Mouse (Mus musculus) liver, adult 2 months (tissue): ENCODE data around the gene Nrip1. TPM values are rescaled to one million over a fixed set of nuclear protein-coding genes. Genes with fewer than 3 reads are reported as not detected.
"Not testable (repeated sequence)": the region's sequence is repeated elsewhere in the genome, so short reads cannot be mapped to it uniquely, and the experiment has no call there.

ENCODE experiments used
- DNase-seq: peaks from one replicate; pipeline ENCODE4 v3.0.0-alpha.2; 2011; ENCODE audit warnings: low read depth, low spot score; ENCODE audit errors: extremely low read depth
- H3K27ac ChIP-seq: fragments of 200-500 bp; replicated peaks from 2 replicates; pipeline ENCODE4 v1.5.1; 2012; ENCODE audit warnings: low read depth, mild to moderate bottlenecking, control low read depth, inconsistent platforms, low read length; ENCODE audit not compliant: insufficient read depth
- H3K27me3 ChIP-seq: fragments of 200-500 bp; 2 replicates; pipeline ENCODE4 v1.6.1; 2012; ENCODE audit warnings: mild to moderate bottlenecking, moderate library complexity, low read length, inconsistent platforms; ENCODE audit not compliant: control insufficient read depth, insufficient read depth
- H3K36me3 ChIP-seq: fragments of 200-500 bp; 2 replicates; pipeline ENCODE4 v1.6.1; 2012; ENCODE audit warnings: low read length, inconsistent platforms; ENCODE audit not compliant: control insufficient read depth, insufficient read depth
- H3K4me1 ChIP-seq: fragments of 200-500 bp; 2 replicates; pipeline ENCODE4 v1.6.1; 2011; ENCODE audit warnings: low read length; ENCODE audit not compliant: control insufficient read depth, insufficient read depth
- H3K4me3 ChIP-seq: fragments of 200-500 bp; 2 replicates; pipeline ENCODE4 v1.5.1; 2011; ENCODE audit warnings: low read depth, mild to moderate bottlenecking, control low read depth, low read length, moderate library complexity; ENCODE audit not compliant: insufficient read depth
- H3K79me2 ChIP-seq: fragments of 200-500 bp; 2 replicates; pipeline ENCODE4 v1.6.1; 2012; ENCODE audit warnings: inconsistent platforms, mild to moderate bottlenecking, low read length, moderate library complexity; ENCODE audit not compliant: control insufficient read depth, insufficient read depth
- H3K9ac ChIP-seq: fragments of 200-500 bp; 2 replicates; pipeline ENCODE4 v1.6.1; 2012; ENCODE audit warnings: low read depth, mild to moderate bottlenecking, control low read depth, inconsistent platforms, low read length
- CTCF ChIP-seq: fragments of 200-500 bp; IDR thresholded peaks from 2 replicates; pipeline ENCODE4 v1.5.1; 2011; ENCODE audit warnings: low read depth, low read length, control low read depth
- POLR2A ChIP-seq: fragments of 200-500 bp; IDR thresholded peaks from 2 replicates; pipeline ENCODE4 v1.6.1; 2011; ENCODE audit warnings: low read length, control low read depth; ENCODE audit not compliant: insufficient read depth; ENCODE audit errors: extremely low read depth
- WGBS: fragments of 180-500 bp; shearing (Covaris S2); methylation state at CpG from one replicate; pipeline ENCODE4 v1.1.7; 2018; 5-methylcytosine and 5-hydroxymethylcytosine counted together
- polyA plus RNA-seq: library from polyadenylated mRNA; depleted of rRNA; stranded (reverse); fragments of >200 nt; gene quantifications from 2 replicates; pipeline ENCODE4 v1.2.3, GENCODE M21; 2012
- total RNA-seq: library from RNA; depleted of rRNA; stranded (reverse); fragments of >200 nt; gene quantifications from 2 replicates; pipeline ENCODE4 v1.2.3, GENCODE M21; 2014

The Nrip1 gene
- total and polyA plus RNA-seq, 2 experiments = 2.9 to 8.9 TPM

GRCm38 (mm10) chr16:76406897-76407296 is 33.3 kb upstream of the Nrip1 start:
- Histone ChIP-seq H3K4me1 (no peaks in the 10 kb centered on the region), H3K79me2 (no peaks in the 10 kb centered on the region), H3K27me3 (no peaks in the 10 kb centered on the region), H3K27ac (no peak overlapping the region), H3K9ac (no peak overlapping the region), H3K36me3 (no peaks in the 10 kb centered on the region), H3K4me3 (no peak overlapping the region)
- no peak for DNase-seq
- TF ChIP-seq POLR2A = no peak
- TF ChIP-seq CTCF = no peak
- WGBS = 62% methylated on average over 7 of the region's 7 CpGs

- Histone ChIP-seq H3K27me3 (no peaks in the 10 kb centered on the region), H3K4me3 (no peak overlapping the region), H3K9ac (no peak overlapping the region), H3K27ac (no peak overlapping the region), H3K36me3 (no peaks in the 10 kb centered on the region), H3K79me2 (no peaks in the 10 kb centered on the region), H3K4me1 (no peaks in the 10 kb centered on the region)
- WGBS = 95% methylated on average over 7 of the region's 7 CpGs
- DNase-seq = no peak
- TF ChIP-seq POLR2A (no peak), CTCF (no peak)
These were observed 32.7 kb upstream of the Nrip1 start for GRCm38 (mm10) chr16:76406319-76406718.

GRCm38 (mm10) chr16:76403305-76403704 is 29.7 kb upstream of the Nrip1 start:
- not testable (repeated sequence) for H3K27ac ChIP-seq, H3K4me3 ChIP-seq, H3K36me3 ChIP-seq, H3K79me2 ChIP-seq, H3K27me3 ChIP-seq, H3K9ac ChIP-seq, DNase-seq, H3K4me1 ChIP-seq
- WGBS = 94% methylated on average over 24 of the region's 24 CpGs

GRCm38 (mm10) chr16:76396512-76396911 is 22.9 kb upstream of the Nrip1 start:
- DNase-seq = peak; percentile 57
- WGBS = 68% methylated on average over 1 of the region's 1 CpGs
- H3K27ac ChIP-seq = no peak overlapping the region

GRCm38 (mm10) chr16:76393267-76393666 is 19.6 kb upstream of the Nrip1 start:
- Histone ChIP-seq H3K27me3 (no peaks in the 10 kb centered on the region), H3K9ac (no peak overlapping the region), H3K4me3 (no peak overlapping the region), H3K36me3 (no peaks in the 10 kb centered on the region), H3K4me1 (peaks cover 11% of the 10 kb centered on the region; the same call in 1 of the 2 replicates), H3K79me2 (no peaks in the 10 kb centered on the region), H3K27ac (no peak overlapping the region)
- no peak for TF ChIP-seq CTCF
- TF ChIP-seq POLR2A = no peak
- no peak for DNase-seq
- 87% methylated on average over 3 of the region's 3 CpGs for WGBS

More at GRCm38 (mm10) chr16:76396512-76396911, 22.9 kb upstream of the Nrip1 start:
- Histone ChIP-seq H3K4me1 (peaks cover 10% of the 10 kb centered on the region; the same call in 1 of the 2 replicates), H3K79me2 (no peaks in the 10 kb centered on the region), H3K9ac (no peak overlapping the region), H3K4me3 (no peak overlapping the region), H3K36me3 (no peaks in the 10 kb centered on the region), H3K27me3 (no peaks in the 10 kb centered on the region)
- no peak for TF ChIP-seq CTCF
- TF ChIP-seq POLR2A = no peak

GRCm38 (mm10) chr16:76386496-76386895 is 12.9 kb upstream of the Nrip1 start:
- Histone ChIP-seq H3K36me3 (no peaks in the 10 kb centered on the region), H3K4me1 (peaks cover 2% of the 10 kb centered on the region; the same call in 1 of the 2 replicates), H3K27ac (no peak overlapping the region), H3K27me3 (no peaks in the 10 kb centered on the region), H3K79me2 (no peaks in the 10 kb centered on the region), H3K9ac (no peak overlapping the region), H3K4me3 (no peak overlapping the region)
- no peak for DNase-seq
- 85% methylated on average over 5 of the region's 5 CpGs for WGBS
- no peak for TF ChIP-seq POLR2A
- no peak for TF ChIP-seq CTCF
